Mouse (Mus musculus) kidney, adult 18-20 months (tissue): ENCODE results near the gene Ybx3.

Experiments
- DNase-seq: peaks from one replicate; pipeline ENCODE4 v3.0.0; 2021

Gene Ybx3

DNA sequence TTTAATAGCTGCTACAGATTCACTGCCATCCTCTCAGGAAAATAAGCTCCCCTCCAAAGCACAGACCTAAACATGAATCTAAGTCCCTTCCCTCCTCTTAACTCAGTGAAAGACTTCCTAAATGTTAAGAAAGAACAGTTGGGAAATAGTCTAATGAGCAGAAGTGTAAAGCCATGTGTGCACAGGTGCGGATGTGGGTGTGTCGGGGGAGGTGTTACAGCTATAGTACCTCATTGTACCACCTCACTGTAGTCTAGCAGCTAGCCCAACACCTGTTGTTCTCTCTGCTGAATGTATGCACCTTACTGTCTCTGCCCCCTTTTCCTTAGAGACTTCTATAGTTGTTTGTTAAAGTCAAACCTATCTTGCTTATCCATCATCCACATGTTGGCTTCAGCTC lies 61.2 kb downstream of the Ybx3 start:
- no peak for DNase-seq

DNA sequence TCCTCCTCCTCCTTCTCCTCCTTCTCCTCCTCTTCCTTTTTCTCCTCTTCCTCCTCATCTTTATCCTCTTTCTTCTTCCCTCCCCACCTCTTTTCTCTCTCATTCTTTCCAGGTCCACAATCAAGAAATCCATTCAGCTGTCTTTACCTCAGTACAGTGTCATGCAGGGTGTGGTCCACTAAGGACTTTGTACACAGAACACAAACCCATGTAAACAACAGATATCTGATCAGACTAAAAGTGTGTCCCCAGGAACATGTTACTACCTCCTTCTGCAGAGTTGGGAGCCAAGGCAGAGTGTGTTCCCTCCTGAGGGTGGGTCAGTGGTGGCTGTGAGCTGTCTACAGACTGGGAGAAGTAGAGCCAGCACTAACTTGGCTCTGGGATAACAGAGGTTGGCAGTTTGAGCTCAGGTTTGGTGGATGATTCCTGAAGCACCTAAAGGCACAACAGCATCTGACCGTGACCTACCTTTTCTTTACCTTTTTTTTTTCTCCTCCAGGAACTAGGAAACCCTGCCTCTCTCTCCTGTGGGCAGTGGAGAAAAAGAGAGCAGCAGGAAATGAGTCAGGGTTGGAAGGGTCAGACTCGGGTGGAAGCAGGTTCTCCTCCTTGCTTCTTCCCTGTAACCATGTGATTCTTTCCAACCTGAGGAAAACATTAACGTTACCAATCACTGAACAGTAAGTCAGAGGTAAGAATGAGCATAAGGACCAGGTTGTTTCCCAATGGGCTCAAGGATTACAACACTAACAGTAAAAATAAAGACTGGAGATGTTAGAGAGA lies 66.2 kb downstream of the Ybx3 start:
- no peak for DNase-seq

DNA sequence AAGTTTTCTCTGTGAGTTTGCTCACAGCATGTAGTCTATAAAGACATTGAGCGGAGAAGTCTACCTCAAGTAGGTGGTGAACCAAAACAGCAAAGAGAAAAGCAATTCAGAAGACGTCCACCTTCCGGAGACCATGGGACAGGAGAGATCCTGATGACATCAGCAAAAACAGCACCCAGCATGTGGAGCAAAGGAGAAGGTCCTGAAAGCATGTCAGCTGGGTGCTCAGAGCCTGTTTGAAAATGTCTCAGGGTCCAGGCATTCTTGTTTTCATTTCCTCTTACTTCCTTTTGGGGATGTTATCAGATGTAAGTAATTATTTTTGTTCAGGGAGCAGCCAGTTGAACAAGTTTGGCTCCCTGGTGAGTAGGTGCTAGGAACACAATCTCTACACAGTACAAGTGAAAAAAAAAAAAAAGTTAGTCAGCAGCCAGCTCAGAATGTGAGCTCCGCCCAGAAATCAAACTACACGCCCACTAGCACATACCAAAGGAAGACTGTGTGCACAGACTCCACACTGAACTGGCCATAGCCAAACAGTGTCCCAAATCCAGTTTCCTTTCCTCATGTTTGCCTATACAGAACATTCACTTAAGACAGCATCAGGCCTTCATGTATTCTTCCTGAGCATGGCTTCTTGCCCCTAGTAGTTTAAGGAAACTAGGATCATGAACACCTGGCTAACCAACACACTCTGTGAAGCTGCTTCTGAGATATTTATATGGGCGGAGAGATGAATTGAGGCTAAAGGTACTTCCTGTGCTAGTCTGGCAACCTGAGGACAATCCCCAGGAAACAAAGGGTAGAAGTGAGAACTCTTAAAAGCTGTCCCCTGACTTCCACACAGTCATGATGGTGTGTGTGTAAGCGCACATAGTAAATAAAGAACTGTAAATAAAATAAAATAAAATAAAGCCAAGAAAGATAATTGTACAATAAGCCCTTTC lies 71.8 kb downstream of the Ybx3 start:
- no peak for DNase-seq
